Mouse (Mus musculus) T-cell, adult 2 months (primary cell): ENCODE measurements at regions not wholly inside any gene's neighbourhood (a gene's known extent, or its start where the extent isn't known, plus 50 kb on each side); places are given as distances from the start of the nearest gene placed in this dataset.
A peak's percentile ranks its signal among the peaks of the same experiment; 100 is the strongest.

Source experiments
- DNase-seq: peaks from one replicate; pipeline ENCODE4 v3.0.0; 2022; ENCODE audit warnings: low spot score

DNA sequence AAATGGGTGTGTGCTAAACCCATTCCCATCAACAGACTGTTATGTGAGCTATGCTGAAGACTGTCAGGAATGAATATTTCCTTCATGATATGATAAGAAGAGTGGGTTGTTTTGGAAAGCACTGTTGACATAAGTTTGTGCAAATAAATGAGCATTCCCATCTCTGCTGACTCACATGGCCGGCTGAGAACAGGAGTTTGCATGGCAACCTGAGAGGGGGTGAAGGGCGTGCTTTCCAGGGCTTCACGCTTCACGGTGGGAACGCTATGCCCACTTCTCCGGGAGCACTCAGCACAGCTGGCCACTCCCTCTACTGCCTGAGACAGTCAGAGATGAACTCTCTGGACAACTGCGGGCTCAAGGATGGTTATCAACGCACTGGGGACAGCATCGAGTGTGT lies 348.9 kb upstream of the Slc24a5 start:
- DNase-seq: no peak

DNA sequence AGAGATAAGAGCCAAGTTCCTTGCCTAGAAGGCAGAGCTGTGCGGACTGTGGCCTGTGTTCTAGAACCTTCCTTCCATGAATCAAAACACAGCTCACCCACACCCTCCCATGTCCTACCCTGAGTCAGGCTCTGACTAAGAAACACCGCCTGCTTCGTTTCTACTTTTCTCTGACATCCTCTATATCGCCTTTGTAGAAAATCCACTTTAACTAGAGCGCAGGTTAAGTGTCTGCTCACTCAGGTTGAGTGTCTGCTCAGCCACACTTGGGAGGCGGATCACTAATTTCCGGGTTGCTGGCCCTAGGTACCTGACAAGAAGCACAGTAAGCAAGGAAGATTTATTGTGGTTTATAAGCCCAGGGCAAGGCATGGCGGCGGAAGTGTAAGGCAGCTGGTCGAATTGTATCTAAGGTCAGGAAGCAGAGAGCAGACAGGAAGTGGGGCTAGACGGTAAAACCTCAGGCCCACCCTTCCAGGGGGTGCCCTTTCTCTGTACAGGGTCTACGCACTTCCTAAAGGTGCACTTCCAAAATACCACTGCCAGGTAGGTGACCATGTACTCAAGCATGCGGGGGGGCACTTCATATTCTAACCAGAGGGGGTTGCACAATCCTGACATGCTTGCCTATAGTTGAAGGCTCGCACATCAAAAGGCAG lies 348.0 kb upstream of the Slc24a5 start:
- peak; percentile 23 for DNase-seq

DNA sequence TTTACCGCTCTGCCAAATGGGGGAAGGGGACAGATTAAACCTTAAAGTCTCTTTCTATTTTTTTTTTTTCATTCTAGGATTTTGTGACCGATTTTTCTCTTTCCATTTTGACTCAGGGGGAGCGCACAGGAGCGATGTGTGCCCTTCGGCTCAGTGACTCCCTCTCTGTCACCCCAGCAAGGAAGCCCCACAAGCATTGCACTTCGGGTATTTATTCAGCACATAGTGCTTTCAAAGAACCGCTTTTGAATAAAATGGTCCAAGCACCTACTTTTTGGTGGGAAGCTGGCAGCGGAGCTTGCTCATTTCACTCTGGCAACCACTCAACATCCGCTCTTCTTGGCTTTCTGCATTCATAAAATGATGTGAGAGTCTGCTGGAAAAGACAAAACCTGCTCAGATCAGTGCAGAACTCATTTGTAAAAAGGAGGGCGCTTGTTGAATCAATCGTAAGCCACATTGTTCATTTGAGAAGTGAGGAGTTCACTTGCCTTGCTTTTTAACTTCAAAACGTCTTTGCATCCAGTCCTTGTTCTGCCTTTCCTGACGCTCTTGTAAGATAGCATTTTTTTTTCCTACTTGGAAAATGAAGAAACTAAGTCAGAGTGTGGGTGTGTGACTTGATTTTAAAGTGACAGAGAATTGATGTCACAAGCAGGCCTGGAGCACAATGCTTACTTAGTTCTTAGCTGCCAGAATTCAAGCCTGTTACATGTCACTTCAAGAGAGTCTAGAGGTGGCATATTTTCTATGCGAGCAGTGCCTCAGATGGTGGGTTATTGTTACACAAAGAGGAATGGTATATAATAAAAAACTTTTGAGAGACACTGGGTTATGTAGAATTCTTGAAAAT lies 347.1 kb upstream of the Slc24a5 start:
- no peak for DNase-seq

DNA sequence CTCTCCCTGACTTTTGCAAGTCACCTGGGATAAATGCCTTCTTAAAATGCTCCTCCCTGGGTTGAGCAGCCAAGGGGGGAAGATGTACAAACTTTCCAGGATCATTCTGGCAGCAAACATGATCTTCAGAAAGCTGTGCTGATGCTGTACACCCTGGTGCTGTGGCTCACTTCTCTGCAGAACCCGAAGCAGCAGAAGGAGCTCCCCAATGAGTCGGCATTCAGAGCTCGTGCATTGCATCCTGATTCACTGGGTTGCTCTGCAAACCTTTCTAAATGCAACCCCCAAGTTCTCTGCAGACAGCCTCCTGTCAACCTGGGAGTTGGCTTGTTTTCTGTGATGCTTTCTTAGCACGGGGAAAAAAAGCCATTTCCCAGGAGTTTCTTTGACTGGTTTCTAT lies 343.8 kb upstream of the Slc24a5 start:
- no peak for DNase-seq

DNA sequence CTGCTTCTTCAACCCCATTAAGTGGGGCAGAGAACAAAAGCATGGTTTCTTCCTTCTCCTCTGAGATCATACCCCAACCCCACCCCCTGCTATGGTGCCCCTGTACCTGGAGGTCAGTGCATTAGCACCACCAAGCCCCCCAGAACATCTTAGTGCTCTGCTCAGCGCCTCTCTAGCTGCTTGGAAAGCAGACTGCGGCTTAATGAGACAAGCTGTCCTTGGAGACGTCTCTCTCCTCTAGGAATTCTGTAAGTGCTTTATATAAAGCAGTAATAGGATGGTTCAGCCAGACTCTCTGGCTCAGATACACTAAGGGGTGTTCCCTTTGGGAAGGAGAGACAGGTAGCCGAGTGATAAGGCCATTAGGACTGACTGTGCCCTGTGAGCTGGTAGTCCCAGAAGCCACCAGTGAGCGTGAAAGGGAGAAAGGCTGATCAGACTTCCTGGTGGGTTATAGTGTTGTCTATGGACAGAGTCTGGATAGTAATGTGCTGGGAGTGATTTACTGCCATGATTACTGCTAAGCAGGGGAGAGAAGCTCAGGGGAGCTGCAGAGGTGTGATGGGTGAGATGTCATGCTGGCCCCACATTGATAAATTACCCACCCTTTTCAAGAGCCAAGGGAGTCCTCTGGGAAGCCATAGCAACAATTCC lies 343.0 kb upstream of the Slc24a5 start:
- no peak for DNase-seq

DNA sequence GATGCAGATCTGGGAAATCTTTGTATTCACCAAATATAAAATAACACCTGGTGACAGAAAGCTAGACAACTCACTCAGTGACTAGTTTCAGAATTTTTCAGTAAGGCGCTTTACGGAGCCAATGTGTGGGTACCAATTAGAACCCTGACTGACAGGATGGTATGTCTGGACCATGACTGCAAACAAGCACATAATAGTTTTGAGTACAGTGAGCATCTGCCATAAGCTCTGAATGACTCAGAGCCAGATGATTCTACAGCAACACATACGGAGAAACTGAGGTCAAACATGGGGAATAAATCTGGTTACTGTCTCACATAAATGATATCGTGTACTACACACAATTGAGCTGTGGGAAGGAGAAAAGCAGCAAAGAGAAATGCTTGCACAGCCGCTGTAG lies 339.9 kb upstream of the Slc24a5 start:
- no peak for DNase-seq

DNA sequence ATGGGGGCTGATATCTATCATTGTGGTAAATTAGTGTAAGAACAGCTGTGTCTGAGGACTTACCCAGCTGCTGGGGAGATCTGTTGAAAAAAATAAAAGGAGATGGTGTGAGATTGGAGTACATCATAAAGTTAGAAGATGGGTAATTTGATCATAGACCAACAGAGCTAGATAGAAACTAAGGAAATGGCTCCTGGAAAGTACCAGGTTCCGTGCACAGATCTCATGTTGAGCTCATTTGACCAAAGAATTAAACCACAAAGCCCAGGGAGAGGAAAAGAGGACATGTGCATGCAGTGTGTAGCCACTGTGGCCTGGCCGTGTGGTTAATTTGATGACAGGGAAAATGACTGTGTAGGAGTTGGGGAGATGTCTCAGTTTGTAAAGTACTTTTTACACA lies 335.3 kb upstream of the Slc24a5 start:
- DNase-seq: no peak

DNA sequence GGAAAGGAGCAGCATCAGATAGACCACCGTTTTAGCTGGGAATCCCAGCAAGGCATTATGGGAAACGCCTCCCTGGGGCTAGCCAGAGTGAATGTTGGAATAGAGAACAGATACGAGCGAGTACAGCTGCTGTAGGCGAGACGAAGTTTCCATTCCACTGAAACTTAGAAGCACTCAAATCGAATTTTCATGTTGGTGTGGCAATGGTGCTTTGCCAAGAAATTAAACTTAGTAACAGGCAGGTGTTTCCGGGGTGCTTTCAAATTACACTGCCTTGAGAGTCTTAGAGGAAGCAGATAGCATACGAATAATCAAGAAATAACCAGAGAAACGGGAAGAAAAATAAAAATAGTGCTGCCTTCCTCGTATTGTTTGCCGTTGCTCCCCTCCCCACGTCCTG lies 327.1 kb upstream of the Slc24a5 start:
- DNase-seq: no peak

DNA sequence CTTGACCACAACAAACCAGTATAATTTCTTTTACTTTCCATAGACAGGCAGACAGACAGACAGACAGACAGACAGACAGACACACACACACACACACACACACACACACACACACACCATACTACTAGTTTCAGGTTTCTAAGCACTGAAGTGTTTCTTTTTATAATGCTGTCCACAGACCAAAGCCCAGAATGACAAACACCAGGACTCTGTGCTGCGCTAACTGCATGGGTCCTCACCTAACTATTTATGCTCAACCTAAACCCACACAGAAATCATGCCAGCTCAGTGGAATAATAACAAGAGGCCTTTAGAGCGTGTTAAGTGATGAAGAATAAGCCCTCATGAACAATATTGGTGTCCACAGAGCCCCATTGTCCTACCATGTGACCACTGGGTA lies 325.0 kb upstream of the Slc24a5 start:
- no peak for DNase-seq

DNA sequence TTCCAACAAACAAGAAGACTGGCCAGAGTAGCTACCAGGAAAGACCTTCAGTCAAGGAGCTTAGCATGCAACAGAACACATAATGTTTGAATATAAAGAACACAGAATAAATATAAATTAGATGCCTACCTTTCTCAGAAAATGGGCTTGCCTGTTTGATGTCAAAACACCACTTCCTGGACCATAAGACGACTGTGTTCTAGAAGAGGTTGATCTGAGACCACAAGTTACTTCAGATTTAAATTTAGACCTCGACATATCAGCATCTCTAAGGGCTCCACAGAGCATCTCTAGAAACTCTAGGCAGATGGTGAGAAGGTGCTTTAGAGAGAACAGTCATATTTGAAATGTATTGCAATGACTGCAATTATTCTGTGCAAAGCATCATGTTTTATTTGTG lies 322.9 kb upstream of the Slc24a5 start:
- DNase-seq: no peak

DNA sequence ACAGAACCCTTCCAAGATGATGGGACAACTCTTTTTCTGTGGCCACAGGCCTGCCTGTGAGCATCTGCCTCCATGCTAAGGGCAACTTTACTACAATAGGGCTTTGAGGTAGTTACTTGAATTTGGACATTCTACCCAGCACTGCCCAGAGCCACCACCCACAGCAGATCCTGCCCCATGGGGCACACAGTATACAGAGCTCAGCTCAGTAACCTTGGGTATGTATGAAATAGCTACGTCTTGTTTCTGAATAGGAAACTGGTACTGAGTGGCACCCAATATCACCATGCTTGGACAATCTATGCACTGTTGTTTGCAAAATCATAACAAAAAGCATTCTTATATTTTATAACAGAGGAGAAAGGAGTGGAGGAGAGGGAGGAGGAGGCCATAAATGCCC lies 320.8 kb upstream of the Slc24a5 start:
- no peak for DNase-seq

DNA sequence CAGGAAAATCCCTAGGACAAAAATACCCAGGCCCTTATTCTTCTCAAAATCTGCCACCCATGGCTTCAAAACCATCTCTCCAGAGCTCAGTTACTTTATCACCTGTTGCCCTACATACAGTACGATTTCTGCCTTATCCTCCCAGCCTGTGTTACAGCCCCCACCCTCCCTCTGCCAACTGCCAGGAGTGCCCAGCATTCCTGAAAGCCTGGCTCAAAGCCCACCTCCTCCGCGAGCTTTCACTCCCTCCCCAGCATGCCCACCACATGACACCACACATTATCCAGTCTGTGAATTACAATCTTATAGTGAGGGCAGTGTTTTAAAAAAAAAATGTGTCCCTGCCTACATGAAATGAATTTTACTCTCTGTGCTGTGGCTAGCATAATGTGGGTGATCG lies 320.3 kb upstream of the Slc24a5 start:
- no peak for DNase-seq

DNA sequence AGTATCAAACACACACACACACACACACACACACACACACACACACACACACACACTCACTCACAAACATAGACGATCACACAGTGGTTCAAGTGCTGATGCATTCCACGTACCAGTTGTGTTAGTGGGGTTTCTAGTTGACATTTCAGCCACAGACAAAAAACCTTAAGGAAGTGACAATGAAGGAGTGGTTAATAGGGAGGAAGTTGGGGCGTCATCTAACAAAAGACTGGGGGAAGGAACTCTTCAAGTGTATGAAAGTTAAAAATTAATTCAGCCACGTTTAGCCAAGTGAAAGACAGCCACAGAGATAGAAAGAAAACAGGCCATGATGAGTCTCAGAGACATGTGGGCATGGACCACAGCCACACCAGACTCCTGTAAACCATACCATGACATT lies 316.1 kb upstream of the Slc24a5 start:
- DNase-seq: no peak

DNA sequence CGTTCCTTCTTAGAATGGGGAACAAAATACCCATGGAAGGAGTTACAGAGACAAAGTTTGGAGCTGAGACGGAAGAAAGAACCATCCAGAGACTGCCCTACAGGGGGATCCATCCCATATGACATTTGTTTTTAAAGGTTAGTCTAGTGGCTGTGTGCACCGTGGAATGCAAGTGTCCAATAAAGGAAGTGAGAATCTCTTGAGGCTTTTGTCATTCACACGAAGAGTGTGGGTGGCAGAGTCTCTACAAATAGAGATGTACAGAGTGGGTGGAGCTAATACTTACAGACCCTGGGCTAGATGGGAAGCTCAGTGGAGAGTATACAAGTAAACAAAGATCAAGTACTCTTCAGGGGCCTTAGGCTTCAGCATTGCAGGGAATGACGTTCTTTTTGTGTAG lies 314.2 kb upstream of the Slc24a5 start:
- DNase-seq: no peak

DNA sequence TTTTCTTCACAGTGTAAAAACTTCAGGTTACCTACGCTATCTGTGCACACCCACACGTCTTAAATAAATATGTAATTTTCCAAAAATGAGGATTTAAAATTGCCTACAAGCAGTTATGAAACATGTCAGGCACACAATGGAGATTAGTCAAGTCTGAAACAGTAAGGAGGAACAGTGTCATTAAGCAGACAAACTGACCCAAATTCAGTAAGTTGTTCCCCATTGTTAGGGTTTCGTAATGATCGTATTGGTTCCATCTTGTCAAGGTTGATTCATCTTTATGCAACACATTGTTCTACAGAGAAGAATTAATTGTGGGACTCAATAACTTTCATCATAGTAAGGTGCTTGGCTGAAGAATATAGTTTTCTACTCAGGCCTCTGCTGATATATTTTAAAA lies 312.7 kb upstream of the Slc24a5 start:
- no peak for DNase-seq

DNA sequence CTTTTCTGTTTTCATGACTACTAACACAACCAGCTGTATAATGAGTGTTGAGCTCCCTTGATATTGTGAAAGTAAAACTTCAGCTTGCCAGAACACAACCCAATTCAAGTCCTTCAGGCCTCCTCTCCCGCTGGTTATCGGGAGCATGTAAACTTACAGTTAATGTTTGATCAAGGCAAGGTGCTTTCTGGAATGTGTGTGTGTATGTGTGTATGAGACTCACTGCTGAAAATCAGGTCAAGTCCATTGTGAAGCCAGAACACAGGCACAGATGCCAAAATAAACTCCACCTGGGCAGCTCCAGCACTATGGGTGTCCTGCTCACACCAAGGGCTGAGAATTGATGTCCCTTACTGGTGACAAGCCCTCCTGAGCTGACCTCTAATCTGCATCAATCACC lies 308.9 kb upstream of the Slc24a5 start:
- no peak for DNase-seq

DNA sequence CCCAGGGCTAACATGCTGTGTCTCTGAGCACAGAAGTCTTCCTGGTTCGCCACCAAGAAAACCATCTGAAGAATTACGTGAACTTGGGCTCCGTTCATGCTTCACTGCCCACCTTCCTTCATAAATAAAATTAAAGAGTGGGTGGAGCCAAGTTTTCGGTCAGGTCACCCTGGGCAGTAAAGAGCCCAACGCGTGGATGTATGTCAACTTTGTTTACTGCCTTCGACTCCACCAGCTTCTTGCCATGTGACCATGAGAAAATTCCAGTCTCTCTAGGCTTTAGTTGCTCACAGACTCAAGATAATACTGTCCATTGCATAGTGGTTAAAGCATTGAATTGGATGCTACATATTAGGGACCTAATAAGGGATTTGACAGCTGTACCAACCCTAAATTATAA lies 304.3 kb upstream of the Slc24a5 start:
- no peak for DNase-seq

DNA sequence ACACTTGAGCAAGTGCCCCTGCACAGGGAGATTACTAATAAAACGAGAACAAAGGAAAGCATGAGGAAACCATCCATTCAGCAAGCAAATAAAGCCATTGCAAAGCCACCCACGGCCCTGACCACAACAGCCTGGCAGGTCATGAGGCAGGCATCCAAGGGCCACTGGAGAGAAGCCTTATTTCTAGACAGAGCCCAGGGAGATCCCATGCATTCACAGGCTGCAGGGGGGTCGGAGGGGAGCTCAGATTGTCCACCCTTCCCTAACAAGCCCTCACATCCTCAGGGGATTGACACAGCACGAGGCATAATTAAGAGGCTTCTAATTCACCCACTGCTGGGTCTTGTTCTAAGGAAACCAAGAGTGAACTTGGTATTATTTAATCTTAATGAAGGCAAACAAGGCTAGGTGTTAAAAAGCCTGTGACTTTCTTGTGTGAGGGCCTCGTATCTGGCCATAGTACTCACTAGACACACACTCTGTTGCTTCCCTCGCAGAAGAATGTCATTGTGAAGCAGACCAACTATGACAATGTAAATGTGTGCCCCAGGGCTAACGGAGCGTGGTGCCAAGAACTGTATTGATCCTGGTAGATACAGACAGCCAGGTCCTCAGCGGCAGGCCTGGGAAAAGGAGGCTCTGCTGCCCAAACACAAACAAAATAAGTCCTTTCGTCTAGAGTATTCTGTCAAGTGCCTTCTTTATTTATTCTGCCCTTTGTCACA lies 303.6 kb upstream of the Slc24a5 start:
- no peak for DNase-seq

DNA sequence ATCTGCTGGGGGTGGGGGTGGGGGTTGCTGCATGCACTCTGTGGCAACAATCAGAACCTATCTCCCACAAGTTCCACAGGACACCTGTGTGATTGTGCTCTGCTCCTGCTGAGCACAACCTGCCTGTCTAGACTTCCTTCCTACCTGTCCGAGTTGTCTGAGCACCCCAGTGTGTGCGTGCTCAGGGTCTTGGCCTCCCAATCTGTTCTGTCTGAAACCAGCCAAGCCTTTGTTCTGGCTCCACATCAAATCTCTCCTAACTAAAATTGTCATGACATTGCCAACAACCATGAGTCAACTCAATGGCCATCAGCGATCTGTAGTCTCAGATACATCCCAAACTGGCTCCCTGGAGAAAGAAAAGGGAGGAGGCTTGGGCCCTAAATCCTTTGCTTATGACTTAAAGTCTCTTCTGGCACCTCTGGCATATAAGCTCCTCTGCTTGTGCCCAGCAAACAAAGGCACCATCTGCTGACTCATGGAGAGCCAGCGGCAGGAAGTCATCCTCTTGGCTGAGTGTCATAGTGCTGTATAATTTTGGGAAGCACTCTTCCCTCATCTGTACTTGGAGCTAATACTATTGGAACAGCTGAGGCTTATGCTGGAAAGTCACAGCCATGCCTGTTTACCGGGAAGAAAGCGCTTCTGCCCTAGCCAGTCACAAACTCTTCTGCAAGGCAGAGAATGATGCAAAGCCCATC lies 298.5 kb upstream of the Slc24a5 start:
- DNase-seq: no peak

DNA sequence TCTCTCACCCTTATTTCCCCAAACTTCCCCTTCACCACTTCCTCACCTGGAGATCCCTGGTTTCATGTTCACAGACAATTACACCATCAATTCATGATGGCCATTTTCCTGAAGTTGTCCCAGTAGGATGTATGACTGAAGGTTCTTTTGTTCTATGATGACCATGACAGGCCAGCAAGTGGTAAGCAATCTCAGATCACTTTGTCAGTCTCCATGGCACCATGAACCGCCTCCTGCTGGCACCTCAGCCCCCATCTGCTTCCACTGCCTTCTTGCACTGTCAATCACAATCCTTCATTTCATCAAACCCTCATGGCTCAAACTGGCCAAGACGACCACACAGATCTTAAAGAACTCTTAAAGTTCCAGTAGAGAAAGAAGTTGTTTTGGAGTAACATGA lies 297.9 kb upstream of the Slc24a5 start:
- no peak for DNase-seq

DNA sequence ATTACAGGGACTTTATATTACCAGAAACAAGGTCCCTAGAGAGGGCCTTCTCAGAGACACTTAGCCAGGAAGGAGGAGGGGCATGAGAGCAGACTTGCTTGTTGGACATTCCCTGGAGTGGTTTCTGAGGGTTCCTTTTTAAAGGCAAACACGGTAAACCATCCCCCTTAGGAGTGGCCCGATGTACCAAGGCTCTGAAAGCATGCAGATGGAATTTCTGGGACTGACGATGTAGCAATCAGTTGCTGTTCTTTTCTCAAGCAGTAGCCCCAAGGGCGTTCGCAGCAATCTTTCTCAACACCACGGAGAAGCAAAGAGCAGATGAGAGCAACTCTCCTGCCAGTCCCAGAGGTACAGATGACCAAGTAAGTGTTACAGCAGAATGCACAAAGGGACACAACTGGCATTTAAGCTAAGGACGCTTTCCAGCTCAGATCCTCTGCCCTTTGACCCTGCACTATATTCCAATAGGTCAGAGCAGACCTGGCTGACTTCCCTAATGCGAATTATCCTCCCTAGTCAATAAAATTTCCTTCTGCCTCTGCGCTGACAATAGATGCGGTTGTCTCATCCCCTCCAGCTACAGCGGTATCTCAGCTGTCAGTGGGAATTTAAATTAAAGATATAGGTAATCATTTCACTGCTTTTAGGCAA lies 295.7 kb upstream of the Slc24a5 start:
- no peak for DNase-seq

DNA sequence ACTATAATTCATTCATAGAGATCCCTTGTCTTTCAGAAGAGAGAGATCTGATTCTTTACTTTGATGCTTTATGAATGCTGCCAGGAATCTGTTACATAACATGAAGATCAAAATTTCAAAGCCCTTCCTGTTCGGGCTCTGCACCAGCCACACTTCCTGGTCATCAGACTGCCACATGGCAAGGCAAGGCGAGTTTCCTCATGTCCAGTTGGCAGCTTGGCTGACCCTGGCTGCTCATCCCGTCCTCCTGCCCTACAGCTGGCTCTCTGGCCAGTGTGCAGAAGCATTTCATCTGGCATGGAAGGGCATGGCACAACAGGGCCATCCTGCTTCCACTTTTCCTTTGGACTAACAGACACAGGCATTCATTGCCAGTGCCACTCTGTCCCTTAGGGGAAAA lies 292.2 kb upstream of the Slc24a5 start:
- DNase-seq: no peak
